Mouse (Mus musculus): ENCODE results near the gene Mto1. TPM values are rescaled to one million over a fixed set of nuclear protein-coding genes. Genes with fewer than 3 reads are reported as not detected.

The Mto1 gene
- polyA plus RNA-seq, 2 experiments = 14.0 to 17.7 TPM

GRCm38 (mm10) chr9:78488890-78489420 is 40.9 kb downstream of the Mto1 start, which contains the start of gene Eef1a1:
Eef1a1 (minus strand) TSS chr9:78489151.
- H3K9ac ChIP-seq (replicated peaks) = no peak within 1 kb of the TSS
- DNase-seq (ENCODE audit: low read depth in 3 of 3, low spot score in 3 of 3) (no peak), ATAC-seq (ENCODE audit: insufficient read depth) (peak; percentile 25; the same call in 1 of the 2 replicates)
- TF ChIP-seq CTCF (IDR thresholded peaks at IDR 0.05; ENCODE audit: low read depth) (no peak), EP300 (IDR thresholded peaks at IDR 0.05; ENCODE audit: low read depth) (no peak)
- no peak within 1 kb of the TSS for H3K27ac ChIP-seq
- 0 out of 4 replicates have a peak, but pooled peaks cover 0 to 2% of the 10 kb centered on the region in 2 experiments for H3K4me1 ChIP-seq (replicated peaks; ENCODE audit: control insufficient read depth in 2 of 2, insufficient read depth in 2 of 2, low read length in 1 of 2)
- H3K9me3 ChIP-seq (ENCODE audit: control insufficient read depth, low read length) = no peaks in the 10 kb centered on the region
- peak within 1 kb of the TSS; percentile 19 to 32 for H3K4me3 ChIP-seq (ENCODE audit: insufficient read depth in 1 of 2, low read depth in 2 of 2, low read length in 2 of 2)
- H3K27me3 ChIP-seq (ENCODE audit: control insufficient read depth, insufficient read depth, low read length) = no peaks in the 10 kb centered on the region
- peak within 1 kb of the TSS; percentile 57 for H3K4me2 ChIP-seq (ENCODE audit: low read depth)
- no peaks in the 10 kb centered on the region for H3K36me3 ChIP-seq (replicated peaks; ENCODE audit: control insufficient read depth, insufficient read depth, low read depth)
- 2% methylated on average over 20 of the region's 20 CpGs for WGBS (ENCODE audit: insufficient replicate concordance)

GRCm38 (mm10) chr9:78491169-78491568 is 43.2 kb downstream of the Mto1 start:
- Histone ChIP-seq H3K4me2 (ENCODE audit: low read depth) (no peak overlapping the region), H3K27me3 (ENCODE audit: control insufficient read depth, insufficient read depth, low read length) (no peaks in the 10 kb centered on the region), H3K27ac (no peak overlapping the region), H3K4me3 (ENCODE audit: insufficient read depth in 1 of 2, low read depth in 2 of 2, low read length in 2 of 2) (no peak overlapping the region), H3K4me1 (replicated peaks; ENCODE audit: control insufficient read depth in 2 of 2, insufficient read depth in 2 of 2, low read length in 1 of 2) (0 out of 4 replicates have a peak, but pooled peaks cover 0 to 2% of the 10 kb centered on the region in 2 experiments), H3K9ac (replicated peaks) (no peak overlapping the region), H3K9me3 (ENCODE audit: control insufficient read depth, low read length) (no peaks in the 10 kb centered on the region), H3K36me3 (replicated peaks; ENCODE audit: control insufficient read depth, insufficient read depth, low read depth) (no peaks in the 10 kb centered on the region)
- WGBS (ENCODE audit: insufficient replicate concordance) = 64% methylated on average over 3 of the region's 3 CpGs
- TF ChIP-seq CTCF (IDR thresholded peaks at IDR 0.05; ENCODE audit: low read depth) = no peak
- no peak for TF ChIP-seq EP300 (IDR thresholded peaks at IDR 0.05; ENCODE audit: low read depth)
- DNase-seq (ENCODE audit: low read depth in 3 of 3, low spot score in 3 of 3) = no peak
- ATAC-seq (ENCODE audit: insufficient read depth) = no peak

- DNase-seq (ENCODE audit: low read depth in 3 of 3, low spot score in 3 of 3) (no peak), ATAC-seq (ENCODE audit: insufficient read depth) (no peak)
- no peak overlapping the region for H3K9ac ChIP-seq (replicated peaks)
- no peaks in the 10 kb centered on the region for H3K36me3 ChIP-seq (replicated peaks; ENCODE audit: control insufficient read depth, insufficient read depth, low read depth)
- TF ChIP-seq EP300 (IDR thresholded peaks at IDR 0.05; ENCODE audit: low read depth) (no peak), CTCF (IDR thresholded peaks at IDR 0.05; ENCODE audit: low read depth) (no peak)
- 0 out of 4 replicates have a peak, but pooled peaks cover 0 to 2% of the 10 kb centered on the region in 2 experiments for H3K4me1 ChIP-seq (replicated peaks; ENCODE audit: control insufficient read depth in 2 of 2, insufficient read depth in 2 of 2, low read length in 1 of 2)
- no peak overlapping the region for H3K27ac ChIP-seq
- WGBS (ENCODE audit: insufficient replicate concordance) = 66% methylated on average over 3 of the region's 3 CpGs
- H3K9me3 ChIP-seq (ENCODE audit: control insufficient read depth, low read length) = no peaks in the 10 kb centered on the region
- no peaks in the 10 kb centered on the region for H3K27me3 ChIP-seq (ENCODE audit: control insufficient read depth, insufficient read depth, low read length)
- H3K4me3 ChIP-seq (ENCODE audit: insufficient read depth in 1 of 2, low read depth in 2 of 2, low read length in 2 of 2) = no peak overlapping the region
- no peak overlapping the region for H3K4me2 ChIP-seq (ENCODE audit: low read depth)
Observed at GRCm38 (mm10) chr9:78492254-78492653, 44.2 kb downstream of the Mto1 start.

- ATAC-seq (ENCODE audit: insufficient read depth) (no peak), DNase-seq (ENCODE audit: low read depth in 3 of 3, low spot score in 3 of 3) (no peak)
- no peak overlapping the region for H3K4me3 ChIP-seq (ENCODE audit: insufficient read depth in 1 of 2, low read depth in 2 of 2, low read length in 2 of 2)
- H3K27ac ChIP-seq = no peak overlapping the region
- no peaks in the 10 kb centered on the region for H3K9me3 ChIP-seq (ENCODE audit: control insufficient read depth, low read length)
- H3K4me1 ChIP-seq (replicated peaks; ENCODE audit: control insufficient read depth in 2 of 2, insufficient read depth in 2 of 2, low read length in 1 of 2) = 0 out of 4 replicates have a peak, but pooled peaks cover 0 to 2% of the 10 kb centered on the region in 2 experiments
- no peaks in the 10 kb centered on the region for H3K27me3 ChIP-seq (ENCODE audit: control insufficient read depth, insufficient read depth, low read length)
- no peak overlapping the region for H3K4me2 ChIP-seq (ENCODE audit: low read depth)
- H3K36me3 ChIP-seq (replicated peaks; ENCODE audit: control insufficient read depth, insufficient read depth, low read depth) = no peaks in the 10 kb centered on the region
- no peak for TF ChIP-seq EP300 (IDR thresholded peaks at IDR 0.05; ENCODE audit: low read depth)
- TF ChIP-seq CTCF (IDR thresholded peaks at IDR 0.05; ENCODE audit: low read depth) = no peak
- WGBS (ENCODE audit: insufficient replicate concordance) = 71% methylated on average over 7 of the region's 7 CpGs
- no peak overlapping the region for H3K9ac ChIP-seq (replicated peaks)
Observed at GRCm38 (mm10) chr9:78493171-78493570, 45.2 kb downstream of the Mto1 start.

GRCm38 (mm10) chr9:78500386-78500785 is 52.4 kb downstream of the Mto1 start:
- no peak overlapping the region for H3K27ac ChIP-seq
- no peak overlapping the region for H3K4me2 ChIP-seq (ENCODE audit: low read depth)
- H3K4me3 ChIP-seq (ENCODE audit: insufficient read depth in 1 of 2, low read depth in 2 of 2, low read length in 2 of 2) = no peak overlapping the region
- no peaks in the 10 kb centered on the region for H3K36me3 ChIP-seq (replicated peaks; ENCODE audit: control insufficient read depth, insufficient read depth, low read depth)
- no peaks in the 10 kb centered on the region for H3K9me3 ChIP-seq (ENCODE audit: control insufficient read depth, low read length)
- peaks cover 0 to 6% of the 10 kb centered on the region in 2 experiments; a peak in 1 of 4 replicates for H3K4me1 ChIP-seq (replicated peaks; ENCODE audit: control insufficient read depth in 2 of 2, insufficient read depth in 2 of 2, low read length in 1 of 2)
- ATAC-seq (ENCODE audit: insufficient read depth) (no peak), DNase-seq (ENCODE audit: low read depth in 3 of 3, low spot score in 3 of 3) (no peak)
- TF ChIP-seq CTCF (IDR thresholded peaks at IDR 0.05; ENCODE audit: low read depth) (no peak), EP300 (IDR thresholded peaks at IDR 0.05; ENCODE audit: low read depth) (no peak)
- H3K9ac ChIP-seq (replicated peaks) = no peak overlapping the region
- WGBS (ENCODE audit: insufficient replicate concordance) = 56% methylated on average over 3 of the region's 3 CpGs
- no peaks in the 10 kb centered on the region for H3K27me3 ChIP-seq (ENCODE audit: control insufficient read depth, insufficient read depth, low read length)
